Mouse (Mus musculus) forebrain, embryonic 14.5 days (tissue): ENCODE measurements around the gene Slc25a45. TPM values are rescaled to one million over a fixed set of nuclear protein-coding genes. Genes with fewer than 3 reads are reported as not detected.

ENCODE experiments used
- ATAC-seq: fragments of 200-750 bp; cut with Nextera tagmentation; 2 replicates; pipeline ENCODE4 v1.8.0; 2017; ENCODE audit warnings: mild to moderate bottlenecking, moderate library complexity
- DNase-seq: peaks from one replicate; pipeline ENCODE4 v3.0.0-alpha.2; 2015; ENCODE audit warnings: low spot score
- H3K27ac ChIP-seq: fragments of 300-500 bp; sonication (generic); 2 replicates; pipeline ENCODE4 v1.5.1; 2014; ENCODE audit warnings: low read depth, mild to moderate bottlenecking, control low read depth, low read length, moderate library complexity
- H3K27me3 ChIP-seq: fragments of 300-500 bp; sonication (generic); replicated peaks from 2 replicates; pipeline ENCODE4 v1.6.1; 2014; ENCODE audit warnings: low read length, control low read depth, mixed read lengths; ENCODE audit not compliant: control insufficient read depth, insufficient read depth
- H3K36me3 ChIP-seq: fragments of 300-500 bp; sonication (generic); 2 replicates; pipeline ENCODE4 v1.6.1; 2014; ENCODE audit warnings: low read length, control low read depth; ENCODE audit not compliant: control insufficient read depth, insufficient read depth
- H3K4me1 ChIP-seq: fragments of 300-500 bp; sonication (generic); 2 replicates; pipeline ENCODE4 v1.6.1; 2014; ENCODE audit warnings: antibody characterized with exemption, low read length, control low read depth; ENCODE audit not compliant: control insufficient read depth, insufficient read depth
- H3K4me2 ChIP-seq: fragments of 300-500 bp; sonication (generic); 2 replicates; pipeline ENCODE4 v1.6.1; 2014; ENCODE audit warnings: mild to moderate bottlenecking, control low read depth, low read length
- H3K4me3 ChIP-seq: fragments of 300-500 bp; sonication (generic); 2 replicates; pipeline ENCODE4 v1.5.1; 2014; ENCODE audit warnings: low read depth, low read length, control low read depth
- H3K9ac ChIP-seq: fragments of 300-500 bp; sonication (generic); 2 replicates; pipeline ENCODE4 v1.6.1; 2014; ENCODE audit warnings: mild to moderate bottlenecking, low read length, control low read depth, moderate library complexity
- H3K9me3 ChIP-seq: fragments of 300-500 bp; sonication (generic); replicated peaks from 2 replicates; pipeline ENCODE4 v1.6.1; 2016; ENCODE audit warnings: low read length, control low read depth, mixed read lengths; ENCODE audit not compliant: control insufficient read depth
- WGBS: fragments of 180-500 bp; shearing (Covaris S2); extraction: QIAGEN DNeasy Blood & Tissue Kit; methylation state at CpG from one replicate; pipeline ENCODE4 v1.1.7; 2014; 5-methylcytosine and 5-hydroxymethylcytosine counted together
- polyA plus RNA-seq: library from polyadenylated mRNA; unstranded; fragments of >200 nt; fragmentation: Nextera tagmentation; extraction: Ambion mirVana; gene quantifications from 2 replicates; pipeline ENCODE4 v1.2.1, GENCODE M21; 2014

The Slc25a45 gene
- polyA plus RNA-seq, 1 experiment from 2014 or later = 1.7 TPM

DNA sequence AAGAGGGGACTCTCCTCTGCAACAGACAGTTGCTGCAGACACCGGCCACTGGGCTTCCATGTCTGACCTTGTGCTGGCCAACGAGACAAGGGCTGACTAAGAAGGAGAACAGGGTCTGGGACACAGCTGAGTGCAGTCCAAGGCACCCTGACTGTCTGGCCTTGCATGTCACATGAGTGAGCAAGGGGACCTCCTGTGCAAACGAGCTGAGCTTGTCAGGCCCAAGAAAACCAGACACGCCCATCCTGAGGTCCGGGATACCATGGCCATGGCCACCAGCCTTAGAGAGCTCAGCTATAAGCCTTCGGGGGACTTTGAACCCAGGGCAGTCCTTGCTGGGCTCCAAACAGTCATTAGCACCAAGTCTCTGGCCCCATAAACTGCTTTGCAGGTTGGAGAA, 9.5 kb upstream of the Slc25a45 start:
- Histone ChIP-seq H3K9me3 (no peaks in the 10 kb centered on the region), H3K36me3 (peaks cover 59% of the 10 kb centered on the region), H3K4me2 (no peak overlapping the region), H3K4me1 (no peaks in the 10 kb centered on the region), H3K27ac (no peak overlapping the region), H3K4me3 (no peak overlapping the region), H3K9ac (no peak overlapping the region), H3K27me3 (no peaks in the 10 kb centered on the region)
- ATAC-seq (no peak), DNase-seq (no peak)
- WGBS = 86% methylated on average over 6 of the region's 6 CpGs

DNA sequence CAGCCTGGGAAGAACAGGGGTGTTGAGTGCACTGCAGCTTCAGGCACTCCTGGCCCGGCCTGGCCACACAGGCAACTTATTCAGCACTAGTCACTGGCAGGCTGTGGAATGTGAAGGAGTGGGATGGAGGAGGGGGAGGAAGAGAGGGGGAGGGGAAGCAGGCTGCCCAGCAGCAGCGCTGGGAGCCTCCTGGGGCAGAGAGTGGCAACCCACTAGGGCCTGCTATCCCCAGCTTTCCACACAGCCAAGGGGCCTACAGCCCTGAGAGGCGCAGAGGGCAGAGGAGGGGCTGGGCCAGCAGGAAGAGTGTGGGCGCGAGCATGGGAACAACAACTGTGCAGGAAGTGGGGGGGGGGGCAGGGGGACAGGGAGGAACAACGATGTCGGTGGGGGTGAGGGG, 6.3 kb upstream of the Slc25a45 start:
- peak overlapping the region; percentile 44; the same call in 1 of the 2 replicates for H3K27ac ChIP-seq
- H3K4me3 ChIP-seq = no peak overlapping the region
- H3K9me3 ChIP-seq = no peaks in the 10 kb centered on the region
- peaks cover 13% of the 10 kb centered on the region; the same call in 1 of the 2 replicates for H3K4me1 ChIP-seq
- peaks cover 30% of the 10 kb centered on the region for H3K36me3 ChIP-seq
- peak overlapping the region; percentile 8; the same call in 1 of the 2 replicates for H3K9ac ChIP-seq
- 3% methylated on average over 7 of the region's 7 CpGs for WGBS
- no peak for ATAC-seq
- no peaks in the 10 kb centered on the region for H3K27me3 ChIP-seq
- DNase-seq = no peak
- no peak overlapping the region for H3K4me2 ChIP-seq

DNA sequence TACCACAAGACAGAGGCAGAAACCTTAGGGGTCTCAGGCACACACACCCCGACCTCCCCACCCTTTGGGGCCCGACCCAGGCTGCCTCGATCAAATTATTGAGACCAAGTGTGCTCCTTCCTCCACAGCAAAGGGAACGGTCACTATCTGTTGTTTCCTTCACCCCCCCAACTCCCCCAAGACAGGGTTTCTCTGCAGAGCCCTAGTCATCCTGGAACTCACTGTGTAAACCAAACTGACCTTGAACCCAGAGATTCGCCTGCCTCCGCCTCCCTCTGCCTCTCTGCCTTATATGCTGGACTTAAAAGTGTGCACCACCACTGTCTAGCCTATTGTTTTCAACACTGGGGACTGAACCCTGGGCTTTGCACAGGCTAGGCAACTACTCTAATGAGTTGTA, 5.9 kb upstream of the Slc25a45 start:
- ATAC-seq (no peak), DNase-seq (no peak)
- 0 out of 2 replicates have a peak overlapping the region, but pooled peaks have one; percentile 44 for H3K27ac ChIP-seq
- H3K9me3 ChIP-seq = no peaks in the 10 kb centered on the region
- peaks cover 29% of the 10 kb centered on the region for H3K36me3 ChIP-seq
- H3K4me1 ChIP-seq = peaks cover 13% of the 10 kb centered on the region; the same call in 1 of the 2 replicates
- H3K27me3 ChIP-seq = no peaks in the 10 kb centered on the region
- H3K4me2 ChIP-seq = no peak overlapping the region
- WGBS = 64% methylated on average over 6 of the region's 6 CpGs
- 0 out of 2 replicates have a peak overlapping the region, but pooled peaks have one; percentile 8 for H3K9ac ChIP-seq
- H3K4me3 ChIP-seq = no peak overlapping the region

GRCm38 (mm10) chr19:5872528-5872927, 5.1 kb upstream of the Slc25a45 start:
- no peaks in the 10 kb centered on the region for H3K9me3 ChIP-seq
- no peak for ATAC-seq
- H3K4me2 ChIP-seq = no peak overlapping the region
- H3K27ac ChIP-seq = no peak overlapping the region
- WGBS = 91% methylated on average over 4 of the region's 4 CpGs
- DNase-seq = no peak
- no peaks in the 10 kb centered on the region for H3K27me3 ChIP-seq
- H3K9ac ChIP-seq = no peak overlapping the region
- no peak overlapping the region for H3K4me3 ChIP-seq
- H3K4me1 ChIP-seq = peaks cover 13% of the 10 kb centered on the region; the same call in 1 of the 2 replicates
- peaks cover 26% of the 10 kb centered on the region for H3K36me3 ChIP-seq

- H3K36me3 ChIP-seq = peaks cover 21% of the 10 kb centered on the region
- ATAC-seq = no peak
- no peak overlapping the region for H3K9ac ChIP-seq
- H3K4me2 ChIP-seq = no peak overlapping the region
- H3K9me3 ChIP-seq = no peaks in the 10 kb centered on the region
- H3K27ac ChIP-seq = no peak overlapping the region
- peaks cover 13% of the 10 kb centered on the region; the same call in 1 of the 2 replicates for H3K4me1 ChIP-seq
- WGBS = 87% methylated on average over 19 of the region's 19 CpGs
- H3K4me3 ChIP-seq = no peak overlapping the region
- no peak for DNase-seq
- H3K27me3 ChIP-seq = no peaks in the 10 kb centered on the region
These were observed 4.6 kb upstream of the Slc25a45 start for GRCm38 (mm10) chr19:5872931-5873556.

DNA sequence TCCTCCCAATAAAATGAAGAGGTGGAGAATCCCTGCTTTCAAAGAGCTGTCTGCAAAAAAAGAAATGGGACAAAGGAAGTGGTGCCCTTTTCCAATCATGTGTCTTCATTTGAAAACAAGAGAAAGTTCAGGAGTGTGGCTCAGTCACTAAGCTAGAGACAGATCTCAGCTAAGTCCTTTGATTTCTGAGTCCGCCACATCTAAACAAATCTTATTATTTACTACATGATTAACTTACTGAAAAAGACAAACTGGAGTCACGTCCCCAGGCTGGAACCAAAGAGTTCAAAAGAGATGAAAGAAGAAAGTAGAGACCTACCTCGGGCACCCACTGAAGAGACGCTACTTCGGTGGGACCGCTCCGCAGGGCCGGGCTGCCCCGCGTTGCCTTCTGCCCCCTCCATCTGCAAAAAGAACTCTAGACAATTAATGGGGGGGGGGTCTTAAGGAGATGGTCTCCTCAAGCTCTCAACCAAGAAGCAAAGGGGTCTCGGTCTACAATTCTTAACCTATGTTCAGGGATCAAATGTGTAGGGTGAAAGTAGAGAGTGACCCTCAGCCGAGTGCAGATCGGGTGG, 3.1 kb upstream of the Slc25a45 start:
- Histone ChIP-seq H3K27ac (no peak overlapping the region), H3K36me3 (peaks cover 7% of the 10 kb centered on the region; the same call in 1 of the 2 replicates), H3K9me3 (no peaks in the 10 kb centered on the region), H3K27me3 (no peaks in the 10 kb centered on the region), H3K4me3 (peak overlapping the region; percentile 75), H3K4me1 (peaks cover 13% of the 10 kb centered on the region; the same call in 1 of the 2 replicates), H3K9ac (peak overlapping the region; percentile 82), H3K4me2 (peak overlapping the region; percentile 90)
- DNase-seq (no peak), ATAC-seq (0 out of 2 replicates have a peak, but pooled peaks have one; percentile 4)
- 7% methylated on average over 13 of the region's 13 CpGs for WGBS

- ATAC-seq (peak; percentile 95), DNase-seq (peak; percentile 98)
- Histone ChIP-seq H3K4me1 (peaks cover 13% of the 10 kb centered on the region; the same call in 1 of the 2 replicates), H3K9ac (peak within 1 kb of the TSS; percentile 82), H3K4me3 (peak within 1 kb of the TSS; percentile 75), H3K36me3 (0 out of 2 replicates have a peak, but pooled peaks cover 4% of the 10 kb centered on the region), H3K9me3 (no peaks in the 10 kb centered on the region), H3K27ac (peak within 1 kb of the TSS; percentile 49; the same call in 1 of the 2 replicates), H3K4me2 (peak within 1 kb of the TSS; percentile 90), H3K27me3 (no peaks in the 10 kb centered on the region)
- WGBS = under 1% methylated on average over 37 of the region's 37 CpGs
These were observed 2.6 kb upstream of the Slc25a45 start, which contains the start of gene Frmd8 for GRCm38 (mm10) chr19:5874969-5875480. Gene Frmd8 (minus strand): TSS chr19:5875274.

- no peak overlapping the region for H3K4me3 ChIP-seq
- DNase-seq (no peak), ATAC-seq (no peak)
- no peaks in the 10 kb centered on the region for H3K9me3 ChIP-seq
- H3K9ac ChIP-seq = no peak overlapping the region
- WGBS = 70% methylated on average over 7 of the region's 7 CpGs
- H3K4me1 ChIP-seq = peaks cover 13% of the 10 kb centered on the region; the same call in 1 of the 2 replicates
- H3K4me2 ChIP-seq = no peak overlapping the region
- no peaks in the 10 kb centered on the region for H3K27me3 ChIP-seq
- no peak overlapping the region for H3K27ac ChIP-seq
- H3K36me3 ChIP-seq = no peaks in the 10 kb centered on the region
These were observed 734 bp downstream of the Slc25a45 start for GRCm38 (mm10) chr19:5878362-5878722.
